In the genomic region with DNA sequence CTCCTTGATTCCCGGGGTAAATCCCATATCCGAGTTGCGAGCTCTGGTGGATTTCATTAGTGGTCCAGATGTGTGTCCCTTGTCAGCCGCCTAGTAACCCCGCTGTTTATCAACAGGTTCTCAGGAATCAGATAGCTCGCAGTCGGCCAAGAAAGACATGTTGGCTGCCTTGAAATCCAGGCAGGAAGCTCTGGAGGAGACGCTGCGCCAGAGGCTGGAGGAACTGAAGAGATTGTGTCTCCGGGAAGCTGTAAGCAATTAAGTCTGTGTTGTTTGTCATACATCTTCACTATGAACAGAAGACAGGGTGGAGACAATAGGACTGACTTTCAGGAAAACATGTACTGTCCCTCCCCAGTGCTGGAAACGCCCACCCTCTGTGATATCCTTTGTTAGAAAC, we compare ENCODE assay signal across 8 mouse cellular contexts.
DNase-seq lines count a peak whose midpoint lies in the region; ATAC-seq and TF ChIP-seq lines count a peak whose summit lies in the region.
"Had no signal": no experiment of that assay in that cellular context is flagged by ENCODE, and none has a peak within 500 bp of the region (broad histone marks: within the 10 kb centered on the region; RNA-seq: fewer than 3 reads in every experiment).

No protein-coding gene starts in this region.

- H3K4me1 ChIP-seq in brown adipose tissue, adult 24 weeks (ENCODE audit: control insufficient read depth, insufficient read depth, insufficient read length, low read length) = no peaks in the 10 kb centered on the region; the same call in 1 of the 2 replicates
- H3K4me1 ChIP-seq in embryonic facial prominence, embryonic 11.5 days (ENCODE audit: control insufficient read depth, insufficient read depth, low read length) = no peaks in the 10 kb centered on the region; the same call in 1 of the 2 replicates
- H3K4me1 ChIP-seq in hindbrain, embryonic 16.5 days (ENCODE audit: control insufficient read depth, insufficient read depth, low read depth, low read length) = peaks cover 2% of the 10 kb centered on the region; the same call in 1 of the 2 replicates
- H3K4me1 ChIP-seq in limb, embryonic 15.5 days = peaks cover 55% of the 10 kb centered on the region

- ATAC-seq in embryonic facial prominence, embryonic 11.5 days (replicated peaks; ENCODE audit: insufficient number of reproducible peaks, low FRiP score, low TSS enrichment, low read depth) = no peak
- no peak for ATAC-seq in hindbrain, embryonic 16.5 days
- no peak for ATAC-seq in limb, embryonic 15.5 days (ENCODE audit: insufficient number of reproducible peaks, low FRiP score, low TSS enrichment, low read depth)
- ATAC-seq in megakaryocyte-erythroid progenitor cell, adult 5-6 weeks (replicated peaks; ENCODE audit: low FRiP score, low TSS enrichment, poor library complexity, severe bottlenecking) = no peak

- H3K9ac ChIP-seq in embryonic facial prominence, embryonic 11.5 days (replicated peaks; ENCODE audit: low read length) = no peak overlapping the region
- no peak overlapping the region for H3K9ac ChIP-seq in hindbrain, embryonic 16.5 days (ENCODE audit: low read depth, low read length)
- H3K9ac ChIP-seq in limb, embryonic 15.5 days = no peak overlapping the region

- TF ChIP-seq CTCF in layer of hippocampus, adult 2 months (conservative IDR thresholded peaks at IDR 0.05) = no peak

- 40% methylated on average over 11 of the region's 11 CpGs for WGBS in embryonic facial prominence, embryonic 11.5 days
- WGBS in hindbrain, embryonic 16.5 days = 67% methylated on average over 11 of the region's 11 CpGs
- WGBS in limb, embryonic 15.5 days = 24% methylated on average over 11 of the region's 11 CpGs

- peak overlapping the region; percentile 31 for H3K27ac ChIP-seq in brown adipose tissue, adult 24 weeks (replicated peaks; ENCODE audit: low read depth, low read length)
- H3K27ac ChIP-seq in embryonic facial prominence, embryonic 11.5 days (replicated peaks; ENCODE audit: low read depth, low read length) = peak overlapping the region; percentile 73; the same call in 1 of the 2 replicates
- peak overlapping the region; percentile 23; the same call in 1 of the 2 replicates for H3K27ac ChIP-seq in hindbrain, embryonic 16.5 days (ENCODE audit: low read depth, low read length)
- peak overlapping the region; percentile 5; the same call in 1 of the 2 replicates for H3K27ac ChIP-seq in limb, embryonic 15.5 days
- no peak overlapping the region for H3K27ac ChIP-seq in layer of hippocampus, adult 2 months
- H3K27ac ChIP-seq: macrophage had no signal

- no peak overlapping the region for H3K4me2 ChIP-seq in embryonic facial prominence, embryonic 11.5 days (ENCODE audit: low read depth, low read length)
- H3K4me2 ChIP-seq in hindbrain, embryonic 16.5 days (ENCODE audit: low read length) = no peak overlapping the region
- no peak overlapping the region for H3K4me2 ChIP-seq in limb, embryonic 15.5 days

- H3K9me3 ChIP-seq in embryonic facial prominence, embryonic 11.5 days (replicated peaks; ENCODE audit: control insufficient read depth, low read length) = no peaks in the 10 kb centered on the region
- no peaks in the 10 kb centered on the region for H3K9me3 ChIP-seq in hindbrain, embryonic 16.5 days (ENCODE audit: control insufficient read depth, low read length)
- H3K9me3 ChIP-seq in limb, embryonic 15.5 days = no peaks in the 10 kb centered on the region

- H3K36me3 ChIP-seq in embryonic facial prominence, embryonic 11.5 days (replicated peaks; ENCODE audit: control insufficient read depth, insufficient read depth, low read depth, low read length) = peaks cover 6% of the 10 kb centered on the region
- H3K36me3 ChIP-seq in hindbrain, embryonic 16.5 days (ENCODE audit: control insufficient read depth, insufficient read depth, low read length) = peaks cover 14% of the 10 kb centered on the region
- peaks cover 18% of the 10 kb centered on the region for H3K36me3 ChIP-seq in limb, embryonic 15.5 days

- peak; percentile 58 for DNase-seq in embryonic facial prominence, embryonic 11.5 days (ENCODE audit: low spot score)
- DNase-seq in layer of hippocampus, adult 2 months (ENCODE audit: low spot score in 2 of 2) = no peak
- no peak for DNase-seq in cerebellum, postnatal 25 days

- no peak overlapping the region; the same call in 1 of the 2 replicates for H3K4me3 ChIP-seq in brown adipose tissue, adult 24 weeks (ENCODE audit: insufficient read depth, low read depth, low read length)
- no peak overlapping the region for H3K4me3 ChIP-seq in embryonic facial prominence, embryonic 11.5 days (ENCODE audit: low read depth, low read length)
- no peak overlapping the region for H3K4me3 ChIP-seq in hindbrain, embryonic 16.5 days (ENCODE audit: low read length)
- no peak overlapping the region for H3K4me3 ChIP-seq in limb, embryonic 15.5 days
- H3K4me3 ChIP-seq in layer of hippocampus, adult 2 months = no peak overlapping the region

- H3K27me3 ChIP-seq in embryonic facial prominence, embryonic 11.5 days (ENCODE audit: control insufficient read depth, insufficient read depth, low read length) = no peaks in the 10 kb centered on the region
- H3K27me3 ChIP-seq in hindbrain, embryonic 16.5 days (replicated peaks; ENCODE audit: control insufficient read depth, insufficient read depth, low read length) = no peaks in the 10 kb centered on the region
- H3K27me3 ChIP-seq in limb, embryonic 15.5 days = no peaks in the 10 kb centered on the region
